Mouse (Mus musculus): ENCODE data around the gene Rerg.

Rerg gene

GRCm38 (mm10) chr6:137161491-137162088 is 8.7 kb downstream of the Rerg start:
- no peak for DNase-seq

DNA sequence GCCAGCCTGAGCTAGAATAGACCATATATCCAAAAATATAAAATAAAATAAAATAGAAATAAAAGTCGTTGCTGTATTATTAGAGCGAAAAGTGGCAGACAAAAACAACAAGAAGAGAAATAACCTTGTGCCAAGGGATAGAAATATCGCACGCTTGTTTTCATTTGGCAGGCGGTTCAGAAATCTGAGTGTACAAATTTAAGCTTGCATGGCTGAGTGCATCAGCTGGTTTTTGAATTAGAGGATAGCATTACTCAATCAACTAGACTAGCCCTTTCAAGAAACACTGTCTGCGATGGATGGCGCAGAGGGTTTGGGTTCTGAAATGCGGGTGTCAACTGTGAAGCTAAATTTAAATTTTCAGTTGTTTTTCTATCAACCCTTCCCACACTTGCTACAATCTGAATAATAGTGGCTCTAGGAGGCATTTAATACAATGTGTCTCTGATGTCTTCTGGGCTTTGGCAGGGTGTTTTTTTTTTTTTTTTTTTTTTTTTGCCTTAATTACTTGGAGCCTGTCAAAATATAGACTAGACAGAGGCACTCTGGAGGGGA is 10.8 kb downstream of the Rerg start:
- DNase-seq: no peak

DNA sequence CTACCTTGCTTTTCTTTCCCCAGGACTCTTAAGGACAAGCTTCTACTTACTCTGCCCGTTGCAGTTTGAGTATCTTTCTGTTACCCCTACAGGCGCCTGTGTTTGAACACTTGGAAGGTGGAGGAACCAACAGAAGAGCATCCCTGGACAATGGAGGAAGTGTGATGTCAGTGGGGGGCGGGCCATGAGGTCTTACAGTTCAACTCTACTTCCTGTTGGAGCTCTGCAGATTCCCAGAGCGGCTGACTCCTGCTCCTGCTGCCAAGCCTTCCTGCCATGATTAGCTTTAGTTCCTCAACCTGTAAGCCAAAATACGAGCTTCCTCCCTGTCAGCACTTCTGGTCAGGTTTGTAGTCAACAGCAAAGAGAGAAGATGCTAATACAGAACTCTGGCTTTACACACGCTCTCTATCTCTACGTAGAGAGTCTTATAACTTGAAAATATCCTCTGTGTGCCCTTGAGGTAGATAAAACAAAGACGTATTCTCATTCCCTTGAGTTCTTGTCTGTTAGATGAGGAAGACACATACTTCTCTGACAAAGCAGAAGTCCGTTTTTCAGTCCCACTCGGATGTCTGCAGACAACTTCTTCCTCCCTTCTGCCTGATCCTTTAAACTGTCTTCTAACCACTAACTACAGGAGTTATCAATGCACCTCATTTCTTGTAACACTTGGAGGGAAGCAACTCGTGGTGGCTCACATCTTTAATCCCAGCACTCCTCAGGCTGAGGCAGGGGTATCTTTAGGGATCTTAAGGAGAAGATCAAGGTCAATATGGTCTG is 13.7 kb downstream of the Rerg start:
- DNase-seq: no peak

- no peak for DNase-seq
Observed at GRCm38 (mm10) chr6:137155196-137156137, 14.8 kb downstream of the Rerg start.

GRCm38 (mm10) chr6:137153021-137153420 is 17.3 kb downstream of the Rerg start:
- no peak for DNase-seq

DNA sequence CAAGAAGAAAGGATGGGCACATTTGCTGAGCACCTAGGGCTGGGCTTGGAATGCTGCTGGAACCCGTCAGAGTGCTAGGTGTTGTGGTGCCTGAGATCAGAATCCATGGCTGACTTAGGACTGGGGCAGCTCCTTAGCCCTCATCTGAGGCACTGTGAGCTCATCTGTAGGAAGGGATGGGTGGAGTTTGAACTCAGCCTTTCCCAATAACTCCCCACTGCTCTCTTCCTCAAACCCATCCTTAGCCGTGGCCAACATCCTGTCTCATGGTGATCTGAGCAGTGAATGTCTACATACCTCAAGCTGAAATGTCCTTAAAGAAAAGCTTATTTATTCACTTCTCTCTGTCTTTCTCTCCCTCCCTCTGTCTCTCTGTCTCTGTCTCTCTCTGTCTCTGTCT is 19.3 kb downstream of the Rerg start:
- no peak for DNase-seq

- no peak for DNase-seq
Observed at GRCm38 (mm10) chr6:137149833-137150232, 20.5 kb downstream of the Rerg start.

GRCm38 (mm10) chr6:137146910-137147309 is 23.4 kb downstream of the Rerg start:
- DNase-seq: no peak

DNA sequence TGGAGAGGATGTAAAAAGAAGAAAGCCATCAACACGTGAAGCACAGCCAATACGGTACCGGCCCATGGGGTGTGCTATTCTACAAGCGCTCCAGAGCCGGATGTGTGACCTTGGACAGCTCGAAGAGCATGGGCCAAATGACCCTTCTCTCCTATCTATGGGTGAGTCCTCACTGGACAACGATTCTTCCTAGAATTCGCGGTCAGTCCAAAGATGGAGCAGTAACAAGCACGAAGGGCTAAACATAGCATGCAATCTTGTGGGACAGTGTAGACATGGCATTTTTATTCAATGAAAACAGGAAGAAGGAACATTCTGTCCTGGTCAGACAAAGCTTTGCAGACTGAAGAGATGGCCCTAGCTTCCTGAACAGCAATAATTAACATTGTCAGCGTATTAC is 24.7 kb downstream of the Rerg start:
- DNase-seq: no peak

DNA sequence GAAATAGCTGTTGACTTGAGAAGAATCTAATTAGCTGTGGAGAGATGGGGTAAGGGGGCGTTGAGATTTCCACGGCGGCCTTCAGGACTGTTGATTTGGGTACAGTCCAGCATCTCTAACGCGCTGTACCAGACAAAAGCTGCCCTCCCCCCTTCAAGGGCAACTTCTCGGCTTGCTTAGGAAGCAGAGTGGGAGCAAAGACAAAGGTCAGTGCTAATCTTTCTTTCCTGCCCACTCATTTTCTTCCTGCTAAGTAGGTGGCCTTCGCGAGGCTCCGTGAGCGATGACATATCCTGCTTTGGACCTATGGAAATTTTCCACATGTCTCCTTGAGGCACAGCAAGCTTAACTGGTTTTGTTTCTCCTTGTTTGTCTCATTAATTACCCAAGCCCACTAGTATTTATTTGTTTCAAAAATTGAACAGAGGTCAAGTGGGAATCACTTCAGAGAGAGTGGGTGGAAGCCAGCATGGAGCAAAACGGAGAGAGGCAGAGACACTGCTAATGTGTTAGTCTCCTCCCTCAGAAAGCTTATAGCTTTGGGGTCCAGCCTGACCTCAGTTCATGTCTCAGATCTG is 25.2 kb downstream of the Rerg start:
- no peak for DNase-seq

GRCm38 (mm10) chr6:137144526-137144840 is 25.8 kb downstream of the Rerg start:
- no peak for DNase-seq

GRCm38 (mm10) chr6:137143818-137144525 is 26.3 kb downstream of the Rerg start:
- DNase-seq: no peak

DNA sequence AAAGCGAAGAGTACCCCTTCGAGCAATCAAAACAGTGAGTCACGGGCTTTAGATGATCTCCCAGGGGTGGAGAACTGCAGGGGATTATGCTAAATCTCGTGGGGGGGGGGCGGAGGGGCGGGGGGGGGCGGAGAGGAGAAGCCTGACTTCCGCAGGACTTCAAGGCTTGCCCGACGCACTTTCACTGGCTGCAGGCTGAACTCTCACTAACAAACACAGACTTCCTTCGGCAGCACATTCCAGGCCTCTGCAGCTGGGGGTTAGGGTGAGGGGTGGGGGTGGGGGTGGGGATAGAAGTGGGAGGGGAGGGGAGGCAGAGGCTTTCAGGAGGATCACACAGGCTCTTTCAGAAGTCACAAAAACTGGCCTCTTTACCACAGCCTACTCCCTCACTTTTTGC is 27.5 kb downstream of the Rerg start:
- no peak for DNase-seq

GRCm38 (mm10) chr6:137141247-137141820 is 29.0 kb downstream of the Rerg start:
- DNase-seq: no peak

GRCm38 (mm10) chr6:137138822-137139221 is 31.5 kb downstream of the Rerg start:
- no peak for DNase-seq

DNA sequence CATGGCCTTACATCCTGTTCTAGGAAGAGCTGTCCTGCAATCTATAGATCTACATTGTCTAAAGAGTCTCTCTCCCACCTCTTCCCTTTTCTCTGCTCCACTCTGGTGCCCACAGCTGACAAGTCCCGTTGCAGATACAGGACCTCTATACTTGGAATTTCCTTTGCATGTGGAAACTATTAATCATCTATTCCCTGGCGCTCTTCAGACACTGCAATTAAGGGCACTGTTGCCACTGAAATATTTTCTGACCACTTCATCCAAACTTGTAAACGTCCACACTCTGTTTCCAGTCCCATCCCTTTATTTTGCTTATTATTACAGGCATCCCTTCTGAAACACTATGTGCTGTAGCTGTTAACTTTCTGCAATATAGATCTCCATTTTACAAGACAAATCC is 31.9 kb downstream of the Rerg start:
- no peak for DNase-seq

DNA sequence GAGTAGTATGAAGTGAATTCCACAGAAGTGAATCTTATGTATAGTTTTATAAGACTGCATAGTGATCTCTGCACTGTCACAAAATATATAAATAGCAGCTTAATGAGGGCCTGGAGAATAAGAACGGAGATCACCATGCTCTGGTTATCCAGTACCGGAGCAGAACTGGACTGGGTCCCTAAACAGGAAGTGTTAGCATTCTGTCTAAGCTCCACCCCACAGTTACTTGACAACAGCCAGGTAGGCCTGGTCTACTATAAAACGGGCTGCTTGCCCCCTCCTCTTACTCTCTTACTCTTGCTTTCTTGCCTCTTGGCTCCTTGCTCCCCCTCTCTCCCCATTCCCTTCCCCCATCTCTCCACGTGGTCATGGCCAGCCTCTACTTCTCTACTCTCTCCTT is 33.9 kb downstream of the Rerg start:
- DNase-seq: no peak

GRCm38 (mm10) chr6:137135506-137136391 is 34.5 kb downstream of the Rerg start:
- no peak for DNase-seq

- DNase-seq: no peak
Observed at GRCm38 (mm10) chr6:137131794-137132193, 38.5 kb downstream of the Rerg start.

DNA sequence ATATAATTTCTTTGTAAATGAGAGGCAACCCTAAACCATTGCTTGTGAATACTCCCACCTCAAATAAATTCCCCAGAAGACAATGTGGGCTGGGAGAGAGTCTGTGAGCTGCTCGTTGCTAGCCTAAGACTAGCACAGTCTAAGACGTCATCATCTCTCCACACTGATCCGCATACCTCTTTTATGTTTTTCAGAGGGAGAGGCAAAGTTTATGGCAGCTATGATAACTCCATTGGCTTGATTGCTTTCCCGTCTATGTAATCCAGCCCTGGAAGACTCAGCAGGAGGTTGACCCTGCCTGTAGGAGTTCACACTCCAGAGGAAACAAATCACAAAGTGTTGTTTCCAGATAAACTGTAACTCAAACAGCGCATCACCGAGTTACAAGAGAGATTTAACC is 38.9 kb downstream of the Rerg start:
- no peak for DNase-seq

DNA sequence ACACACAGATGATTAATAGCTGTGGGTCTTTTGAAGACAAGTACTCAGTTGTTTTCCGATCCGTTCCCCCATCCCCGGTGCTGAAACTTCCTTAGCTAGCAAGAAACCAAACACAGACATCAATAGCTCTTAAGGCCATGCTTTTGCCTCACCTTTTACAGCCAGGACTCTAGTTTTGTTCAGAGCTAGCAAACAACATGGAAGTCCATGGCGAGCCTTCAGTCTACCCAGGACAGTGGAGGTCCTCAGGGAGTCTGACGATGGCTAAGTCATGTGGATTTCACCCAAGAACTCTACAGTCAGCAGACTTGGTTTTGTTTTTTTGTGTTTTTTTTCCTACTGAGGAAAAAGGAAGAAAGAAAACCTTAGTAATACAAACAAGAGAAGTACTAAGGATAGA is 43.4 kb downstream of the Rerg start:
- DNase-seq: no peak
